Mouse (Mus musculus) midbrain, embryonic 12.5 days (tissue): Measurements from ENCODE around the gene A930033H14Rik. TPM values are rescaled to one million over a fixed set of nuclear protein-coding genes. Genes with fewer than 3 reads are reported as not detected.

Experiments used
- ATAC-seq: fragments of 200-750 bp; cut with Nextera tagmentation; 2 replicates; pipeline ENCODE4 v1.8.0; 2017; ENCODE audit warnings: low read depth, moderate TSS enrichment, moderate library complexity; ENCODE audit not compliant: low FRiP score
- H3K27ac ChIP-seq: fragments of 300-500 bp; sonication (generic); replicated peaks from 2 replicates; pipeline ENCODE4 v1.5.1; 2016; ENCODE audit warnings: mild to moderate bottlenecking
- H3K27me3 ChIP-seq: fragments of 300-500 bp; sonication (generic); 2 replicates; pipeline ENCODE4 v1.6.1; 2016; ENCODE audit warnings: mild to moderate bottlenecking
- H3K36me3 ChIP-seq: fragments of 300-500 bp; sonication (generic); 2 replicates; pipeline ENCODE4 v1.6.1; 2016
- H3K4me1 ChIP-seq: fragments of 300-500 bp; sonication (generic); 2 replicates; pipeline ENCODE4 v1.6.1; 2016
- H3K4me2 ChIP-seq: fragments of 300-500 bp; sonication (generic); replicated peaks from 2 replicates; pipeline ENCODE4 v1.6.1; 2016; ENCODE audit warnings: mild to moderate bottlenecking, moderate library complexity
- H3K4me3 ChIP-seq: fragments of 300-500 bp; sonication (generic); 2 replicates; pipeline ENCODE4 v1.5.1; 2016; ENCODE audit warnings: mild to moderate bottlenecking
- H3K9ac ChIP-seq: fragments of 300-500 bp; sonication (generic); replicated peaks from 2 replicates; pipeline ENCODE4 v1.6.1; 2016; ENCODE audit warnings: mild to moderate bottlenecking, moderate library complexity
- H3K9me3 ChIP-seq: fragments of 300-500 bp; sonication (generic); 2 replicates; pipeline ENCODE4 v1.6.1; 2016; ENCODE audit warnings: mild to moderate bottlenecking
- WGBS: fragments of 180-500 bp; shearing (Covaris S2); methylation state at CpG from one replicate; pipeline ENCODE4 v1.1.7; 2016; 5-methylcytosine and 5-hydroxymethylcytosine counted together
- polyA plus RNA-seq: library from polyadenylated mRNA; unstranded; fragments of >200 nt; fragmentation: Nextera tagmentation; extraction: Ambion mirVana; gene quantifications from 2 replicates; pipeline ENCODE4 v1.2.1, GENCODE M21; 2016

The A930033H14Rik gene
- polyA plus RNA-seq, 1 experiment from 2014 or later = 1.1 TPM

DNA sequence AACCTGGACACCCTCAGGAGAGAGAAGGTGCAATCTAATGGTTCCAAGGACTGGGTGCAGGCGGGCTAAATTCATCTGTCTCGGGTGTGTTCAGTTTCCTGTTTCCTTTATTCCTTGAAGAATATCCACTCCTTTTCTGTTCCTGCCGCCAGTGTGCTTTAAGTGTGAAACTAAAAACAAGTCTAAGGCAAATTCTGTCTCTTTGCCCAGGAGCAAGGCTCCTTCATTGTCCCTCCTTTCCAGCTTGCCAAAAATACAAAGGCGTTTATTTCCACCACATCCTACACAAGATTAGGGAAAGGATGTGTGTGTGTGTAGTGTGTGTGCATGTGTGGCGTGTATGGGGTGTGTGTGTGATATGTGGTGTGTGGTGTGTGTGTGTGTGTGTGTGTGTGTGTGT lies 50.3 kb downstream of the A930033H14Rik start:
- Histone ChIP-seq H3K4me2 (no peak overlapping the region), H3K9ac (no peak overlapping the region), H3K27ac (no peak overlapping the region), H3K9me3 (no peaks in the 10 kb centered on the region), H3K27me3 (no peaks in the 10 kb centered on the region), H3K4me3 (no peak overlapping the region), H3K36me3 (no peaks in the 10 kb centered on the region), H3K4me1 (no peaks in the 10 kb centered on the region)
- WGBS = 87% methylated on average over 5 of the region's 5 CpGs
- no peak for ATAC-seq

DNA sequence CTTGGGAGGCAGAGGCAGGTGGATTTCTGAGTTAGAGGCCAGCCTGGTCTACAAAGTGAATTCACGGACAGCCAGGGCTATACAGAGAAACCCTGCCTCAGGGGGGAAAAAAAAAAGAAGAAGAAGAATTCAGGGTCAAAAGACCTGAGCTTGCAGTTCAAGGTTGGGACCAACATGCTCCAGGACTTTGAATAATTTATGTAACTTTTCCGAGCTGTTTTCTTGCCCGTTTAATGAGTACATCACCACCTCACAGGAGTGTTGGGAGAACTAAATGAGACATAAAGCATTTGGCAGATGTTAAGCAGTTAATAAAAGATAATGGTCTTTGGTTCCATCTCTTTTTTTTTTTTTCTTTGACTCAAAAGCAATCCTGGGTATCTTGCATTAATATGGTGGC lies 51.4 kb downstream of the A930033H14Rik start:
- Histone ChIP-seq H3K4me1 (no peaks in the 10 kb centered on the region), H3K27me3 (no peaks in the 10 kb centered on the region), H3K9ac (no peak overlapping the region), H3K36me3 (no peaks in the 10 kb centered on the region), H3K27ac (no peak overlapping the region), H3K4me2 (no peak overlapping the region), H3K9me3 (no peaks in the 10 kb centered on the region), H3K4me3 (no peak overlapping the region)
- ATAC-seq = no peak
- 79% methylated on average over 3 of the region's 3 CpGs for WGBS

DNA sequence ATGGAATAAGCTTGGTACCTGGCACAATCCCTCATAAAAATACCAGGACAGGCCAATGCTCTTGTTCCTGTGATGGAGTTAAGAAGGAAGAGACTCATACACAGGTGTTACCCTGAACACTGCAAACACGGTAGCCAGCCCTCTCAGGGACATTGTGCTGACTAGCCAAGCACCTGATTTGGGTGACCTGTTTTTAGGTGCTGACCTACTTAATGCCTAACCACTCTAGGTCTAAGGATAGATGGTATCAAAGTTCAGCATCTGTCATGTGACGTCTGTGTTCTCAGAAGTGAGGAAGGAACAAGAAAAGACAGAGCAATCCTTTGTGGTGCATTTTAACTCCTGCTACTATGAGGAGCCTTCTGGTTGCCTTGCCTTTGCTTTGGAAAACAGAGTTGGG lies 52.0 kb downstream of the A930033H14Rik start:
- H3K9me3 ChIP-seq = no peaks in the 10 kb centered on the region
- no peaks in the 10 kb centered on the region for H3K4me1 ChIP-seq
- no peak overlapping the region for H3K4me3 ChIP-seq
- H3K4me2 ChIP-seq = no peak overlapping the region
- H3K27ac ChIP-seq = no peak overlapping the region
- no peaks in the 10 kb centered on the region for H3K36me3 ChIP-seq
- no peaks in the 10 kb centered on the region for H3K27me3 ChIP-seq
- no peak overlapping the region for H3K9ac ChIP-seq
- WGBS = 87% methylated on average over 2 of the region's 2 CpGs
- no peak for ATAC-seq

Other genes starting within 250 kb of the A930033H14Rik start
- 20.4 and 21.3 TPM in 2 replicates for gene Rhobtb1, start 61.7 kb downstream of the A930033H14Rik start, polyA plus RNA-seq
- gene Cdk1, start 139.8 kb upstream of the A930033H14Rik start, polyA plus RNA-seq = 288 and 297 TPM in 2 replicates
- 86.9 and 95.1 TPM in 2 replicates for gene Ank3, start 185.7 kb upstream of the A930033H14Rik start, polyA plus RNA-seq